Mouse (Mus musculus) limb, embryonic 13.5 days (tissue): ENCODE results near the gene Unc13d. TPM values are rescaled to one million over a fixed set of nuclear protein-coding genes. Genes with fewer than 3 reads are reported as not detected.
"Not testable (repeated sequence)": the region's sequence is repeated elsewhere in the genome, so short reads cannot be mapped to it uniquely, and the experiment has no call there.

Experiments
- ATAC-seq: fragments of 200-750 bp; cut with Nextera tagmentation; 2 replicates; pipeline ENCODE4 v1.8.0; 2017; ENCODE audit warnings: low read depth, moderate number of reproducible peaks, moderate TSS enrichment; ENCODE audit not compliant: low FRiP score
- H3K27ac ChIP-seq: fragments of 300-500 bp; sonication (generic); 2 replicates; pipeline ENCODE4 v1.5.1; 2015; ENCODE audit warnings: inconsistent platforms, mild to moderate bottlenecking, moderate library complexity
- H3K27me3 ChIP-seq: fragments of 300-500 bp; sonication (generic); 2 replicates; pipeline ENCODE4 v1.6.1; 2015; ENCODE audit warnings: mild to moderate bottlenecking, inconsistent platforms
- H3K36me3 ChIP-seq: fragments of 300-500 bp; sonication (generic); 2 replicates; pipeline ENCODE4 v1.6.1; 2015; ENCODE audit warnings: inconsistent platforms, mild to moderate bottlenecking, moderate library complexity
- H3K4me1 ChIP-seq: fragments of 300-500 bp; sonication (generic); 2 replicates; pipeline ENCODE4 v1.6.1; 2015; ENCODE audit warnings: inconsistent platforms
- H3K4me2 ChIP-seq: fragments of 300-500 bp; sonication (generic); replicated peaks from 2 replicates; pipeline ENCODE4 v1.6.1; 2015; ENCODE audit warnings: inconsistent platforms, mild to moderate bottlenecking, moderate library complexity
- H3K4me3 ChIP-seq: fragments of 300-500 bp; sonication (generic); 2 replicates; pipeline ENCODE4 v1.5.1; 2015; ENCODE audit warnings: moderate library complexity, mild to moderate bottlenecking, inconsistent platforms
- H3K9ac ChIP-seq: fragments of 300-500 bp; sonication (generic); 2 replicates; pipeline ENCODE4 v1.6.1; 2015; ENCODE audit warnings: mild to moderate bottlenecking, inconsistent platforms
- H3K9me3 ChIP-seq: fragments of 300-500 bp; sonication (generic); 2 replicates; pipeline ENCODE4 v1.6.1; 2016; ENCODE audit warnings: inconsistent platforms
- WGBS: fragments of 180-500 bp; shearing (Covaris S2); methylation state at CpG from one replicate; pipeline ENCODE4 v1.1.7; 2015; 5-methylcytosine and 5-hydroxymethylcytosine counted together
- polyA plus RNA-seq: library from polyadenylated mRNA; unstranded; fragments of >200 nt; fragmentation: Nextera tagmentation; extraction: Ambion mirVana; gene quantifications from 2 replicates; pipeline ENCODE4 v1.2.1, GENCODE M21; 2015

Unc13d gene
- polyA plus RNA-seq, 1 experiment from 2014 or later = 2.1 TPM

- not testable (repeated sequence) for H3K9me3 ChIP-seq, H3K27me3 ChIP-seq, H3K4me1 ChIP-seq, ATAC-seq
- Histone ChIP-seq H3K9ac (peak overlapping the region; percentile 100), H3K36me3 (peaks cover 21% of the 10 kb centered on the region), H3K4me3 (peak overlapping the region; percentile 94), H3K4me2 (peak overlapping the region; percentile 65), H3K27ac (peak overlapping the region; percentile 99; the same call in 1 of the 2 replicates)
- WGBS = 7% methylated on average over 18 of the region's 18 CpGs
Measured at GRCm38 (mm10) chr11:116023074-116023770, 54.5 kb downstream of the Unc13d start.

GRCm38 (mm10) chr11:116022256-116022780, 55.4 kb downstream of the Unc13d start:
- Histone ChIP-seq H3K27ac (no peak overlapping the region), H3K9me3 (no peaks in the 10 kb centered on the region), H3K9ac (peak overlapping the region; percentile 57), H3K27me3 (no peaks in the 10 kb centered on the region), H3K4me2 (peak overlapping the region; percentile 65), H3K36me3 (peaks cover 21% of the 10 kb centered on the region), H3K4me1 (peaks cover 8% of the 10 kb centered on the region), H3K4me3 (peak overlapping the region; percentile 94)
- WGBS = 58% methylated on average over 4 of the region's 4 CpGs
- ATAC-seq = no peak

- no peaks in the 10 kb centered on the region for H3K9me3 ChIP-seq
- H3K36me3 ChIP-seq = peaks cover 21% of the 10 kb centered on the region
- H3K27ac ChIP-seq = no peak overlapping the region
- H3K4me3 ChIP-seq = peak overlapping the region; percentile 22
- H3K9ac ChIP-seq = no peak overlapping the region
- H3K4me2 ChIP-seq = peak overlapping the region; percentile 65
- H3K27me3 ChIP-seq = no peaks in the 10 kb centered on the region
- ATAC-seq = no peak
- H3K4me1 ChIP-seq = peaks cover 8% of the 10 kb centered on the region
- WGBS = 78% methylated on average over 6 of the region's 6 CpGs
Measured at GRCm38 (mm10) chr11:116021328-116022220, 56.2 kb downstream of the Unc13d start.

- Histone ChIP-seq H3K27ac (no peak overlapping the region), H3K27me3 (no peaks in the 10 kb centered on the region), H3K4me3 (no peak overlapping the region), H3K36me3 (peaks cover 21% of the 10 kb centered on the region), H3K9ac (no peak overlapping the region), H3K4me1 (peaks cover 8% of the 10 kb centered on the region), H3K9me3 (no peaks in the 10 kb centered on the region), H3K4me2 (no peak overlapping the region)
- ATAC-seq = no peak
- WGBS = 41% methylated on average over 1 of the region's 1 CpGs
Measured at GRCm38 (mm10) chr11:116020519-116020922, 57.2 kb downstream of the Unc13d start.

GRCm38 (mm10) chr11:116019976-116020411, 57.8 kb downstream of the Unc13d start:
- ATAC-seq = no peak
- H3K4me3 ChIP-seq = no peak overlapping the region
- H3K27ac ChIP-seq = peak overlapping the region; percentile 39; the same call in 1 of the 2 replicates
- 81% methylated on average over 2 of the region's 2 CpGs for WGBS
- no peak overlapping the region for H3K4me2 ChIP-seq
- H3K9me3 ChIP-seq = no peaks in the 10 kb centered on the region
- H3K36me3 ChIP-seq = peaks cover 21% of the 10 kb centered on the region
- H3K9ac ChIP-seq = no peak overlapping the region
- H3K4me1 ChIP-seq = peaks cover 8% of the 10 kb centered on the region
- no peaks in the 10 kb centered on the region for H3K27me3 ChIP-seq

- Histone ChIP-seq H3K4me1 (peaks cover 8% of the 10 kb centered on the region), H3K4me3 (no peak overlapping the region), H3K4me2 (no peak overlapping the region), H3K36me3 (peaks cover 21% of the 10 kb centered on the region), H3K9me3 (no peaks in the 10 kb centered on the region), H3K9ac (no peak overlapping the region), H3K27ac (no peak overlapping the region), H3K27me3 (no peaks in the 10 kb centered on the region)
- no peak for ATAC-seq
- 43% methylated on average over 1 of the region's 1 CpGs for WGBS
Measured at GRCm38 (mm10) chr11:116019360-116019791, 58.4 kb downstream of the Unc13d start.

- H3K9ac ChIP-seq, H3K27ac ChIP-seq, H3K4me3 ChIP-seq, H3K9me3 ChIP-seq, ATAC-seq, H3K4me2 ChIP-seq, H3K27me3 ChIP-seq, H3K4me1 ChIP-seq: not testable (repeated sequence)
- H3K36me3 ChIP-seq = peaks cover 21% of the 10 kb centered on the region
- 89% methylated on average over 4 of the region's 4 CpGs for WGBS
Measured at GRCm38 (mm10) chr11:116018867-116019266, 58.9 kb downstream of the Unc13d start.

- no peak overlapping the region for H3K4me3 ChIP-seq
- ATAC-seq = no peak
- no peak overlapping the region for H3K9ac ChIP-seq
- no peak overlapping the region for H3K27ac ChIP-seq
- H3K9me3 ChIP-seq = no peaks in the 10 kb centered on the region
- no peaks in the 10 kb centered on the region for H3K27me3 ChIP-seq
- H3K36me3 ChIP-seq = peaks cover 16% of the 10 kb centered on the region
- peaks cover 11% of the 10 kb centered on the region for H3K4me1 ChIP-seq
- 24% methylated on average over 6 of the region's 6 CpGs for WGBS
- H3K4me2 ChIP-seq = no peak overlapping the region
Measured at GRCm38 (mm10) chr11:116018106-116018505, 59.7 kb downstream of the Unc13d start.

- ATAC-seq = no peak
- no peaks in the 10 kb centered on the region for H3K27me3 ChIP-seq
- no peaks in the 10 kb centered on the region for H3K9me3 ChIP-seq
- H3K9ac ChIP-seq = no peak overlapping the region
- H3K4me1 ChIP-seq = peaks cover 22% of the 10 kb centered on the region
- 66% methylated on average over 8 of the region's 8 CpGs for WGBS
- no peak overlapping the region for H3K4me2 ChIP-seq
- H3K4me3 ChIP-seq = no peak overlapping the region
- peaks cover 12% of the 10 kb centered on the region for H3K36me3 ChIP-seq
- H3K27ac ChIP-seq = no peak overlapping the region
Measured at GRCm38 (mm10) chr11:116014821-116015220, 62.9 kb downstream of the Unc13d start.

- peak within 1 kb of the TSS; percentile 73 for H3K4me3 ChIP-seq
- peaks cover 36% of the 10 kb centered on the region for H3K36me3 ChIP-seq
- no peaks in the 10 kb centered on the region for H3K9me3 ChIP-seq
- ATAC-seq = peak; percentile 93
- H3K27me3 ChIP-seq = no peaks in the 10 kb centered on the region
- peaks cover 26% of the 10 kb centered on the region for H3K4me1 ChIP-seq
- peak within 1 kb of the TSS; percentile 70 for H3K4me2 ChIP-seq
- peak within 1 kb of the TSS; percentile 89 for H3K9ac ChIP-seq
- WGBS = under 1% methylated on average over 54 of the region's 55 CpGs
- H3K27ac ChIP-seq = peak within 1 kb of the TSS; percentile 96
Measured at GRCm38 (mm10) chr11:116012262-116012947, 65.4 kb downstream of the Unc13d start, which contains the start of gene Galk1. Gene Galk1 (minus strand): TSS chr11:116012719.
